Mouse (Mus musculus): ENCODE data around the gene Teddm1b. TPM values are rescaled to one million over a fixed set of nuclear protein-coding genes. Genes with fewer than 3 reads are reported as not detected.
"Not testable (repeated sequence)": the region's sequence is repeated elsewhere in the genome, so short reads cannot be mapped to it uniquely, and the experiment has no call there.

Gene Teddm1b
- polyA plus RNA-seq, 1 experiment: not detected

DNA sequence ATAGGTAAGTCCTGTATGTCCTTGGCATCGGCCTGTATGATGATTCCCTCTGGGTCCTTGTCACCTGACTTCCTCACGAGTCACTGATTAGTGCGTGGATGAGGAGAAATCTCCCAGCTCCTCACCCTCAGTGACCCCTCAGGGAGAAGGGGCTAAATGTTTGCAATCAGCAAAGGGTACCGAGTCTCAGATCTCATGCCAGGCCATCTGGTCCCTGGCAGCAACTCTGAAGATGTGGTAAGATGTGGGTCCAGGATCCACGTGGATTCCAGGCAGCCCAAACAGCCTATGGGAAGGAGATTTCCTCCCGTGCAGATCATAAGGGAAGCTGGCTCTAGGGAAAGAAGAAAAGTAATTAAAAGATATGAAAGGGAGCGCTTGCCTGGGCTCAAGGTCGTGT is 18.2 kb upstream of the Teddm1b start:
- Histone ChIP-seq H3K27ac (ENCODE audit: insufficient read depth, low read depth, low read length) (no peak overlapping the region), H3K36me3 (ENCODE audit: control insufficient read depth, insufficient read depth, low read length) (no peaks in the 10 kb centered on the region), H3K4me1 (ENCODE audit: control insufficient read depth, insufficient read depth, low read length) (no peaks in the 10 kb centered on the region), H3K27me3 (replicated peaks; ENCODE audit: control insufficient read depth, insufficient read depth, low read length) (no peaks in the 10 kb centered on the region), H3K4me3 (ENCODE audit: insufficient read depth, low read depth, low read length) (no peak overlapping the region)
- TF ChIP-seq POLR2A (IDR thresholded peaks at IDR 0.05; ENCODE audit: low read depth, low read length): no peak
- no peak for TF ChIP-seq CTCF (conservative IDR thresholded peaks at IDR 0.05; ENCODE audit: insufficient read depth, insufficient read length, low read depth, low read length)
- no peak for DNase-seq
- WGBS: 80% methylated on average over 8 of the region's 8 CpGs

DNA sequence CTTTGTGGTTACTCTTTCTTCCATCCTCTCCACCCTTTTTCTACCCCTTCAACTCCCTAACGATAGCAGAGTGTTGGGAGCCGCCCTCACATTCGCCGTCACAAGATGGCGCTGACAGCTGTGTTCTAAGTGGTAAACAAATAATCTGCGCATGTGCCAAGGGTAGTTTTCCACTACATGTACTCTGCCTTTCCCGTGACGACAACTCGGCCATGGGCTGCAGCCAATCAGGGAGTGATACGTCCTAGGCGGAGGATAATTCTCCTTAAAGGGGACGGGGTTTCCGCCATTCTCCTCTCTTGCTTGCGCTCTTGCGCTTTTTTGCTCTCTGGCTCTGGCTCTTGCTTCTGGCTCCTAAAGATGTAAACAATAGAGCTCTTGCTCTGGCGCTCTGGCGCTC is 6.2 kb downstream of the Teddm1b start:
- H3K4me3 ChIP-seq (ENCODE audit: insufficient read depth, low read depth, low read length); H3K4me1 ChIP-seq (ENCODE audit: control insufficient read depth, insufficient read depth, low read length); H3K27ac ChIP-seq (ENCODE audit: insufficient read depth, low read depth, low read length); H3K27me3 ChIP-seq (replicated peaks; ENCODE audit: control insufficient read depth, insufficient read depth, low read length); DNase-seq; H3K36me3 ChIP-seq (ENCODE audit: control insufficient read depth, insufficient read depth, low read length): not testable (repeated sequence)
- WGBS: 97% methylated on average over 17 of the region's 17 CpGs

DNA sequence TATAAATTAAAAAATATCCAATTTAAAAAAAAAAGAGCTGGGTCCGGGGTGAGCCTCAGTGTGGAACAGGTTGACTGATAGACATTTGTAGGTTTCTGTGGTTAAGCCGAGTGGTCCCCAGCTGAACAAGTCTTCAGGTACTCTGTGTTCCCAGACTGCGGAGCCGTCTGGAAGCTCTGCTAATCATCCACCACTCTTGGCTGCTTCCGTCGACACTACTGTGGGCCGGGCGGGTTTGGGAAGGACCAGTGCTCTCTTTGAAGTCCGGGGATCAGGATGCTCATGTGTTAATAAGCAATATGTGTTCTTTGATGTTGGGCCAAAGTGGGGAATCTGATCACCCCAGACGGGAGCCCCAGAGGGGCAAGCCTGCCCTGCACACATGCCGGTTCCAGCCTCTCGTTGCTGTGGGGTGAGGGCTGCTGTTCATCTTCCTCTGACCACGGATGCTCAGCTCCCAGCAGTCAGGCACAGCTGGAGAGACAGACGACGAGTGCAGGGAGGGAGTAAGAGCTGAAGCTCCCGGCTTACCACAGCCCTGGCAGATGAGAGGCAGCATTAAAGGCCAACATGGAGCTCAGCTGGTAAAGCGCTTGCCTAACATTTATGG is 12.0 kb downstream of the Teddm1b start:
- TF ChIP-seq POLR2A (IDR thresholded peaks at IDR 0.05; ENCODE audit: low read depth, low read length) (no peak), CTCF (conservative IDR thresholded peaks at IDR 0.05; ENCODE audit: insufficient read depth, insufficient read length, low read depth, low read length) (no peak)
- 27% methylated on average over 17 of the region's 17 CpGs for WGBS
- DNase-seq: no peak
- no peaks in the 10 kb centered on the region for H3K4me1 ChIP-seq (ENCODE audit: control insufficient read depth, insufficient read depth, low read length)
- no peaks in the 10 kb centered on the region for H3K36me3 ChIP-seq (ENCODE audit: control insufficient read depth, insufficient read depth, low read length)
- H3K27ac ChIP-seq (ENCODE audit: insufficient read depth, low read depth, low read length): no peak overlapping the region
- no peak overlapping the region for H3K4me3 ChIP-seq (ENCODE audit: insufficient read depth, low read depth, low read length)
- H3K27me3 ChIP-seq (replicated peaks; ENCODE audit: control insufficient read depth, insufficient read depth, low read length): no peaks in the 10 kb centered on the region

DNA sequence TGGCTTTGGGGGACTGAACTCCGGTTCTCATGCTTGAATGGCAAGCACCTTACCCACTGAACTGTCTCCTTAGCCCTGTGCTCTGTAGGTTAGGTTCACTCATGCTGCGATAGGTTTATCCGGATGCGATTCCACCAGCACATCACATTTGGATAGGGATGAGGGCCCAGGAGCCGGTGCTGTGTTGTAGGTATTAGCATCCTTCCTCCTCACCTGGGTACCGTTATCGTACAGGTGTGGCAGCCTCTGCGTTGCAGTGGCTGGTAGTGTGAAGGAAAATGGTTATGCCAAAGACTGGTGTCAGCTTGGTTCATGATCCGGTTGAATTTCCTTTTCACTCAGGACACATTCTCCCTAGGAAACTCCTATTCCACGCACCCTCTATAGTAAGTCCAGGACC is 16.0 kb downstream of the Teddm1b start:
- Histone ChIP-seq H3K27me3 (replicated peaks; ENCODE audit: control insufficient read depth, insufficient read depth, low read length) (no peaks in the 10 kb centered on the region), H3K4me1 (ENCODE audit: control insufficient read depth, insufficient read depth, low read length) (no peaks in the 10 kb centered on the region), H3K36me3 (ENCODE audit: control insufficient read depth, insufficient read depth, low read length) (no peaks in the 10 kb centered on the region), H3K4me3 (ENCODE audit: insufficient read depth, low read depth, low read length) (no peak overlapping the region), H3K27ac (ENCODE audit: insufficient read depth, low read depth, low read length) (no peak overlapping the region)
- DNase-seq: no peak
- TF ChIP-seq POLR2A (IDR thresholded peaks at IDR 0.05; ENCODE audit: low read depth, low read length) (no peak), CTCF (conservative IDR thresholded peaks at IDR 0.05; ENCODE audit: insufficient read depth, insufficient read length, low read depth, low read length) (no peak)
- 92% methylated on average over 10 of the region's 10 CpGs for WGBS

DNA sequence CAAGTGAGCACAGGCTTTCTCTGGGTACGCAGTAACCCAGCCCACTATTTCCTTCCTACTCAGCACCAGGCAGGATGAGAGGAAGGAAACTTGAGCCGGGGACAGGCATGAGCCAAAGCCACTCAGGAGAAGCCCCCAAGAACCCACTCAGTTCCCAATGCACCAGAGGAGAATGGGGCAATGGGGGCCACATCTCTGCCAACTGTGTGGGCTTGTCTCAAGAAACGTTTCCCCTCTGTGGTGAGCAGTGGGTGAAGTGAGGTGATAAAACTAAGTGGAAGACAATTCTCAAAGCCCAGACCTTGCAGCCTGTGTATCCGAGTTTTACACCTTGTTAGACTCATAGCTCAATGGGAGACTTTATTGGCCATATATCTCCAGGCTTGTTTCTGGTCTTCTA is 17.3 kb downstream of the Teddm1b start, which contains the start of gene Teddm1a:
Teddm1a (plus strand) TSS at position 301 of the 400 bp plus-strand sequence.
- Histone ChIP-seq H3K4me3 (ENCODE audit: insufficient read depth, low read depth, low read length) (no peak within 1 kb of the TSS), H3K36me3 (ENCODE audit: control insufficient read depth, insufficient read depth, low read length) (no peaks in the 10 kb centered on the region), H3K27ac (ENCODE audit: insufficient read depth, low read depth, low read length) (no peak within 1 kb of the TSS), H3K27me3 (replicated peaks; ENCODE audit: control insufficient read depth, insufficient read depth, low read length) (no peaks in the 10 kb centered on the region), H3K4me1 (ENCODE audit: control insufficient read depth, insufficient read depth, low read length) (no peaks in the 10 kb centered on the region)
- DNase-seq: no peak
- TF ChIP-seq CTCF (conservative IDR thresholded peaks at IDR 0.05; ENCODE audit: insufficient read depth, insufficient read length, low read depth, low read length) (no peak), POLR2A (IDR thresholded peaks at IDR 0.05; ENCODE audit: low read depth, low read length) (no peak)
- 42% methylated on average over 4 of the region's 4 CpGs for WGBS

DNA sequence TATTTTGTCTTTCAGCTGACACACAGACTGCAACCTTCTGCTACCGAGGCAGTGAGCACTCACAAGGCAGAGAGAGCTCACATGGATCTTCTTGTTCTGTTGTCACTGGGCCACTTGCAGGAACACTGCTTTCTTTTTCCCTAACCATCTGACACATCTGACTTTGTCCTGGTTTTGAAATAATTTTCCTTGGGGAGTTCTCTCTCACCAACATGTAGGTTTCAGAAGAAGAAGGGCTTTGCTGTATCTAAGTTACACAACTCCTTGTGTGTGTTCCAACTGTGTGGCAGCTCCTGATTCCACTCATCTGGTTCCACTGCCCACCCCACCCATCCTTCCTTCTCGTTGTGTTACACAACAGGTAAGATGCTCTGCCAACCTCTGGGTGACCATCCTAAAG is 19.6 kb downstream of the Teddm1b start:
- no peaks in the 10 kb centered on the region for H3K36me3 ChIP-seq (ENCODE audit: control insufficient read depth, insufficient read depth, low read length)
- no peaks in the 10 kb centered on the region for H3K4me1 ChIP-seq (ENCODE audit: control insufficient read depth, insufficient read depth, low read length)
- H3K27me3 ChIP-seq (replicated peaks; ENCODE audit: control insufficient read depth, insufficient read depth, low read length): no peaks in the 10 kb centered on the region
- WGBS: 74% methylated on average over 2 of the region's 2 CpGs
- H3K4me3 ChIP-seq (ENCODE audit: insufficient read depth, low read depth, low read length): no peak overlapping the region
- H3K27ac ChIP-seq (ENCODE audit: insufficient read depth, low read depth, low read length): no peak overlapping the region
- DNase-seq: no peak
- no peak for TF ChIP-seq CTCF (conservative IDR thresholded peaks at IDR 0.05; ENCODE audit: insufficient read depth, insufficient read length, low read depth, low read length)
- no peak for TF ChIP-seq POLR2A (IDR thresholded peaks at IDR 0.05; ENCODE audit: low read depth, low read length)

DNA sequence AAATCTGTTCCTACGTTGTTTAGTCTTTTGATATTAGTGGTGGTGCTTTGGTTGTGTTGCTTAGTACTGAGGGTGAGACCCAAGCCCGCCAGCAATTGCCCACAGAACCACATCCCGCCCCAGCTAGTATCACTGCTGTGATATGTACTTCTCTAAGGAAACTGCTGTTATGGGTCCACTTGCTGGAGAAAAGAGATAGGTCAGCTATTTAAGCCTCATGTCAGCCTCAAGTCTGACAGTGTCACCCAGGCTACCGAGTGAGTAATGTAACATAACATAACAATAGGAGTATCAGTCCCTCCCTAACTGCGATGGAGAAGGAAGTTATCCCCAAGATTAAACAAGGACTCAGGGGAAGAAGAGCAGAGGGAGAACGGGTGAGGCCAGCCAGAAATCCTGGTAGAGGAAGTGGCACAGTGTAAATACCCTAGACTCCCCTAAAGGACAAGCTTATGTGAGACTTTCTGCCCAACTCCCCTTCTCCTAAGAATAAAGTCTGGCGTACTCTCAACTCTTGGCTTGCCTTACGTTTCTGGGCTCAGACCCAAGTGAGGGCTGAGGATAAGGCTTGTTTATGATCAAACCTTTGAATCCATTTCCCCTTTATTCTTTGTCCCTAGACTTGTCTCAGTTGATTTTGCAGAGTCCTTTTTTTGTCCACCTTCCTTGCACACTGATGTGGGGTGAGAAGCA is 20.2 kb downstream of the Teddm1b start:
- Histone ChIP-seq H3K27ac (ENCODE audit: insufficient read depth, low read depth, low read length) (no peak overlapping the region), H3K4me1 (ENCODE audit: control insufficient read depth, insufficient read depth, low read length) (no peaks in the 10 kb centered on the region; the same call in 1 of the 2 replicates), H3K4me3 (ENCODE audit: insufficient read depth, low read depth, low read length) (no peak overlapping the region), H3K36me3 (ENCODE audit: control insufficient read depth, insufficient read depth, low read length) (no peaks in the 10 kb centered on the region), H3K27me3 (replicated peaks; ENCODE audit: control insufficient read depth, insufficient read depth, low read length) (no peaks in the 10 kb centered on the region)
- WGBS: 65% methylated on average over 8 of the region's 8 CpGs
- DNase-seq: no peak
- TF ChIP-seq CTCF (conservative IDR thresholded peaks at IDR 0.05; ENCODE audit: insufficient read depth, insufficient read length, low read depth, low read length) (no peak), POLR2A (IDR thresholded peaks at IDR 0.05; ENCODE audit: low read depth, low read length) (no peak)
